Mouse (Mus musculus) adrenal gland, adult 18-20 months (tissue): ENCODE measurements around the gene Nol9. TPM values are rescaled to one million over a fixed set of nuclear protein-coding genes. Genes with fewer than 3 reads are reported as not detected.

Experiments used
- DNase-seq, 2 experiments: peaks; one replicate each; pipeline ENCODE4 v3.0.0; 2021 to 2022; ENCODE audit warnings: low spot score in 2 of 2
- total RNA-seq, 2 experiments: library from RNA; stranded (reverse); gene quantifications; 1 replicate in 1 of 2; 2 replicates in 1 of 2; pipeline ENCODE4 v1.2.3; 2021

Nol9 gene
- total RNA-seq, 2 experiments from 2014 or later: 23.6 to 33.5 TPM

GRCm38 (mm10) chr4:152088556-152089120 is 49.5 kb downstream of the Nol9 start:
- DNase-seq: no peak

- no peak for DNase-seq
Observed at GRCm38 (mm10) chr4:152090191-152090590, 51.1 kb downstream of the Nol9 start.

DNA sequence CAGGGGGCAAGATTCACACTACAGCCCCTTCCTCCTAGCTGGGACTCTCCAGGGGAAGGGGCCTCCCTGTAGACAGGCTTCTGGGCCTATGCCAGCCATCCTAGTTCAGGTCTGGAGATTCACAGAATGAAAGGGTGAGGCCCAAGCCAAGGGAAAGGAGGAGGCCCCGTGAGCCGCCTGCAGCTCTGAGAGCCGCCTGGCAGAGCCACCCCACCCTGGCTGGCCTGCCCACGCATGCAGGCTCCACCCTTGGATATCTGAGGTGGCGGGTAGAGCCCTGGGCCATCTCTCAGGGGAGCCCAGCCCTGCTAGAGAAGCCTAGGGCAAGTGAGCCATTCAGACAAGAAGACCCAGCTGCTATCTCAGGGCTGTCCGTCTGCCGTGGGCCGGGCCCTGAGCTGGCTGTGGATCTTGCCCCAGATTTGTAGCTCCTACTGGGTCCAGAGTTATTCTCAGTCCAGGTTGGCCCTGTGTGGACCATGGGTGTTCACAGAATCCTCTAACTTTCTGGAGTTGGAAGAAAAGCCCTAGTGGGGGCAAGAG is 53.7 kb downstream of the Nol9 start:
- no peak for DNase-seq

DNA sequence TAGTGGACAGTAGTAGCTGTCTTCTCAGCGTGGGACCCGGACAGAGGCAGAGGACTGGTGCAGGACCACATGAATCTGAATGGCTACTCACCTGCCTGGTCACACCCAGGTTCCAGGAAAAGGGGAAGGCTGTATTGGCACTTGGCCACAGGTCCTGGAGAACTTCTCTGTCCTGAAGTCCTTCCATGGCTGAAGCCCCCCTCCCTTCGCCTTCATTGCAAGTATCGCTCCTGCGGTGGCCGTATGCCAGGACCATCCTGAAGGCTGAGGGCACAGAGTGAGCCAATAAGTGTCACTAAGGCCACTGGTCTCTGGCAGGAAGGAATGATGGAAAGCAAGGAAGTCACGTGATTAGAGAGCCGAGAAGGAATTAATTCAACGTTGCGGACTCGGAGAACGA is 55.1 kb downstream of the Nol9 start:
- DNase-seq: no peak

DNA sequence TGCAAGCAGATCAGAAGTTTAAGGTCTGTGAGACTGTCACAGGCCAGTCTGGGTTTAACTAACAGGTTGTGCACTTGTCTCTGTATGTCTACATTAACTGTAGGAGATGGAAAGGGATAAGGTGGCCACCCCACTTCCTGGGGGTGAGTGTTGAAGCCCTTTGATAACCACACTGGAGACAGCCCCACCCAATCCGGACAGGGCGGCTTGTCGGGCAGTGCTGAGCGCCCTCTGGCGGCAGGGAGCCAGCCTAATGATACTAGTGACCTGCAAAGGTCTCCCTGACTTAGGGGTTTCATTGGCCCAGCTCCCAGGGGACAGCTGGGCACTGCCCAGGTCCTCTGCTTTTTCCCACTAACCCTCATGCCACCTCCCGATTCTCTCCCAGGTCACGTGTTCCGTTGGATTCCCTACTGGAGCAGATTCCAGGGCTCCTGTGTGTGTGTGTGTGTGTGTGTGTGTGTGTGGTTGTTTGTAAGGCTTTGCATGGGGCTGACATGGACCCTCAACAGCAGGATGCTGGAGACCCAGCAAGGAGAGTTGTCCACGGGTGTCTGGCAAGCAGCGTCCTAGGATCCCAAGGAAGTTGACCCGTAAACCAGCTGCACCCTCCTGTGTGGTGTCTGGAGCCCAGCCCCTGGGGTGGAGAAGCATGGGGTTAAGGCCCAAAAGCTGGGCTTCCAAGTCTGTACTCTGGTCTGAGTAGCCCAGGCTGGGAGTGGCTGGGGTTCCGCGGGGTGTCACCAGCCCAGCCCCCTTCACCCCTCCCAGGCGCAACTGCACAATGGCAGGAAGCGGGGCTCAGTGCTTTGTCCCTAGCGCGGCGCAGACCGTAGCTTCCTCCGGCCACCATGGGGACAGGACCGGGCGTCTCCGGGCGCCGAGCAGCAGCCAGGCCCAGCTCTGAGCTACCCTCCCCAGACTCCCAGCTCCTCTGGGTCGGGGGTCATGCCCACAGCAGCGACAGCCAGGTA is 57.1 kb downstream of the Nol9 start:
- peak; percentile 75 to 88 for DNase-seq

GRCm38 (mm10) chr4:152096927-152097326 is 57.8 kb downstream of the Nol9 start:
- no peak for DNase-seq

- DNase-seq: no peak
Observed at GRCm38 (mm10) chr4:152097911-152098799, 59.0 kb downstream of the Nol9 start.

DNA sequence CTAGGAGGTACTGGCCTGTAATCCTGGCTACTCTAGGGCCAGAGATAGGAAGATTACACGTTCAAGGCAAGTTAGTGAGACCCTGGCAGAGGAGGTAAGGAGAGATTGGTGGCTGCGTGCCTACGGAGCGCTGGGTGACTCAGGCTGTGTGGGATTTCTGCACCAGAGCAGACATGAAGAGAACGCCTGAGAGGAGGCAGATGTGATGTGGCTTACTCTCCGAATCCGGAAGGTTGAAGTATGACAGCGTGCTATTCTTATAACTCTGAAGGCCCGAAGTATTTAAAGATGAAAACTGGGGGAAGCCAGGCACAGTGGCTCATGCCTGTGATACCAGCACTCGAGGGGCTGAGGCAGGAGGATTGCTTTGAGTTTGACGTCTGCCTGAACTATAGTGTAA is 61.4 kb downstream of the Nol9 start:
- DNase-seq: no peak

DNA sequence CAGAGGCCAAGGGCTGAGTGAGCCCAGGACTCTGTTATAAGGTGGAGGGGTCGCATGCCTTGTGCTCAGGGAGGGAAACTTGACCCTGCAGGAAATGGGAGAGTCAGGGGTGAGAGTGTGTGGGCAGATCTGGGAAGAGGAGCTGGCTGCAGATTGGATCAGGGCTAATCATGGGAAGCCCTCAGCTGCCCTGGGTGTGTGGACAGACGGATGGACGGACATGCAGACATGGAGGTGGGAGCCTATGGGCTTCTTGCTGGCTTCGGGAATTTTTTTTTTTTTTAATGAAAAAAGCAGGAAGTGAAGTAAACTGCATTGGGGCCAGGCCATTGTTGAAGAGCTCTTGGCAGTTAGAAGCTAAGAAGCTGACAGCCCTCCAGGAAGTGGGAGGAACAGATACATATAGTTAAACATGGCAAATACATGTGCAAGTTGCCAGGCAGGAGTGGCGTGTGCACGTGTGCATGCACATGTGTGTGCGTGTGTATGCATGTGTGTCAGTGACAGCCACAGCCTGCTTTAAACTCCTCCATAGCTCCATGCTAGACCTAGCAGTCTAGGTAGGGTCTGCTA is 62.0 kb downstream of the Nol9 start:
- DNase-seq: no peak

- no peak for DNase-seq
Observed at GRCm38 (mm10) chr4:152101921-152102320, 62.8 kb downstream of the Nol9 start.

- DNase-seq: peak; percentile 71 to 72
Observed at GRCm38 (mm10) chr4:152103025-152103424, 63.9 kb downstream of the Nol9 start.

DNA sequence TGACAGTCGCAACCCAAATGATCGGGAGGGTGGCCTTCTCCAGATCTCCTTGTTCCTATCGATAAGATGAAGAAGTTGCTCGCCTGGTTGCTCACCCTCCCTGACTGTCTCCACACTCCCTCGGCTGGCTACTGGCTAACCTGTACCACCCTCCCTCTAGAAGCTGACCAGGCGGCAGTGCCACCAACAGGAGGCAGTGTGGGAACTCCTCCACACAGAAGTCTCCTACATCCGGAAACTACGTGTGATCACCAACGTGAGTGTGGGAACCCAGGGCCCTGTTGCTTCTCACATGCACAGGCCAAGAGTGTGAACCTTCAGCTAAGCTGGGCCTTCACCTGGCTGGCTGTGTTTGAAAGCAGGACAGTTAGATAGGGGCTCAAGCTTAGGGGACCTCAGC is 67.6 kb downstream of the Nol9 start:
- DNase-seq: no peak

GRCm38 (mm10) chr4:152107493-152107892 is 68.4 kb downstream of the Nol9 start:
- peak in 1 of 2 experiments; percentile 26 for DNase-seq

DNA sequence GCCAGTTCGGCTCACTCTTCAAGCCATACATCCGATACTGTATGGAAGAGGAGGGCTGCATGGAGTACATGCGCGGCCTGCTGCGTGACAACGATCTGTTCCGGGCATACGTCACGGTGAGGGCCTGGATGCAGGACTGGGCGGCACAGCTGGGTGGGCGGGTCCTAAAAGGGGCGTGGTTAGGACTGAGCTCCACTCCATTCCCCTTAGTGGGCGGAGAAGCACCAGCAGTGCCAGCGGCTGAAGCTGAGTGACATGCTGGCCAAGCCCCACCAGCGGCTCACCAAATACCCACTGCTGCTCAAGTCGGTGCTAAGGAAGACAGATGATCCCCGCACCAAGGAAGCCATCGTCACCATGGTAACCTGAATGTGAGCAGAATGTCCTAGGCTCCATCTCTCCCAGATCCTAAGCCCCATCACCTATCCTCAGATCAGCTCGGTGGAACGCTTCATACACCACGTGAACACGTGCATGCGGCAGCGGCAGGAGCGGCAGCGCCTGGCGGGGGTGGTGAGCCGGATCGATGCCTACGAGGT is 68.9 kb downstream of the Nol9 start:
- DNase-seq: peak; percentile 62 to 68

GRCm38 (mm10) chr4:152108673-152109072 is 69.6 kb downstream of the Nol9 start:
- no peak for DNase-seq

GRCm38 (mm10) chr4:152109509-152109908 is 70.4 kb downstream of the Nol9 start:
- no peak for DNase-seq

DNA sequence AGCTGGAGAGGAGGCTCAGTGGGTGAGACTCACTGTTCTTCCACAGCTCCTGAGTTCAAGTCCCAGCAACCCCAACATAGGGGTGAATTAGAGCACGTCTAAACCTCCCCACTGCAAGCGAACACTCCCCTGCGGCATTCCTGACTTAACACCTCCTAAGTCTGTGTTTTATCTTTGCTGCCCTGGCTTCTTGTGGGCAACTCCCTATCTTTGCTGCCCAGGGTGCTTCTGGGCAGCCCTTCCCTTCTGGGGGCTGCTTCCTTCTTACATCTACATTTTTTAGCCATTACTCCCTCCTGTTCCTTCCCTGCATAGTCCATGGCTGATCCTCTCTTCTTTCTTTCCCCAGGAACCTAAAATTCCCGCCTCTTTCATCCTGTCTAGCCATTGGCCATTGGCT is 71.6 kb downstream of the Nol9 start:
- no peak for DNase-seq
